Mouse (Mus musculus): ENCODE data around the gene Golga2.

- TF ChIP-seq CTCF (IDR thresholded peaks at IDR 0.05; ENCODE audit: low read depth), result no peak
- no peak for TF ChIP-seq EP300 (IDR thresholded peaks at IDR 0.05; ENCODE audit: low read depth)
Measured at GRCm38 (mm10) chr2:32287334-32287840, at the start of gene Golga2.

All from liver, embryonic 14.5 days (tissue).